17 mouse cellular contexts compared by ENCODE assay signal in the genomic region with DNA sequence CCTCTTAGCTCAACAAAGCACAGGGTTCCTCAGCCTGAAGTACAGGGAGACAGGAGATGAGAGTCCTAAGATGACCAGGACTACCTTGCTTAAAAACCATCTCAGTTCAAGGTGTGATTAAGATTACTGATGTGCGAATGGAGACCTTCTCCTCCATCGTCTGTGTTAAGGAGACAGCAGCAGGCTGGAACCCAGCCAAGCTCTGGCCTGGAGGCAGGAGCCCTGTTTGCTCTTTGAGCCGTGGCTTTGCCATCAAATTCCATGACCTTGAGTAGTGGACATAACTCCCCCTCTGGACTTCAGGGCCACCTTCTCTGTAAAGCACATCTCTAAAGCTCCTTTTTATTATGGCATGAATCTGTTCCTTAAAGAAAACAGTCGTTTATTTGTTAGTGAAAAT. TPM values are rescaled to one million over a fixed set of nuclear protein-coding genes. Genes with fewer than 3 reads are reported as not detected.
DNase-seq lines count a peak whose midpoint lies in the region; ATAC-seq and TF ChIP-seq lines count a peak whose summit lies in the region.
"Had no signal": no experiment of that assay in that cellular context is flagged by ENCODE, and none has a peak within 500 bp of the region (broad histone marks: within the 10 kb centered on the region; RNA-seq: fewer than 3 reads in every experiment).

No protein-coding gene starts in this region.

- ATAC-seq in cerebellum, adult (ENCODE audit: insufficient number of reproducible peaks, low FRiP score, low TSS enrichment) = no peak
- no peak for ATAC-seq in kidney, embryonic 15.5 days (replicated peaks; ENCODE audit: low FRiP score)
- ATAC-seq: forebrain, embryonic 13.5 days; Patski had no signal

- H3K9ac ChIP-seq in kidney, embryonic 15.5 days = no peak overlapping the region
- H3K9ac ChIP-seq: forebrain, embryonic 13.5 days; hindbrain, embryonic 15.5 days; limb, embryonic 12.5 days; lung, embryonic 15.5 days; neural tube, embryonic 15.5 days had no signal

- TF ChIP-seq CTCF in kidney, adult 2 months (conservative IDR thresholded peaks at IDR 0.05; ENCODE audit: insufficient read depth, insufficient read length, low read depth, low read length) = no peak
- no peak for TF ChIP-seq CTCF in spleen, adult 2 months (IDR thresholded peaks at IDR 0.05; ENCODE audit: extremely low read depth, insufficient read depth, insufficient read length, insufficient replicate concordance)
- no peak for TF ChIP-seq CTCF in small intestine, adult 2 months (IDR thresholded peaks at IDR 0.05; ENCODE audit: extremely low read depth, insufficient read length, insufficient replicate concordance, low read depth, low read length)

- 19% methylated on average over 4 of the region's 4 CpGs for WGBS in kidney, adult 2 months
- 37% methylated on average over 4 of the region's 4 CpGs for WGBS in kidney, embryonic 15.5 days
- WGBS in spleen, adult 2 months = 55% methylated on average over 4 of the region's 4 CpGs
- 36% methylated on average over 4 of the region's 4 CpGs for WGBS in small intestine, adult 2 months

- TF ChIP-seq POLR2A in kidney, adult 2 months (IDR thresholded peaks at IDR 0.05; ENCODE audit: low read depth, low read length) = no peak
- TF ChIP-seq POLR2A in spleen, adult 2 months (IDR thresholded peaks at IDR 0.05; ENCODE audit: low read depth, low read length) = no peak
- no peak for TF ChIP-seq POLR2A in small intestine, adult 2 months (IDR thresholded peaks at IDR 0.05; ENCODE audit: low read depth, low read length)

- no peak overlapping the region for H3K4me3 ChIP-seq in kidney, adult 2 months (ENCODE audit: insufficient read depth, low read depth, low read length)
- no peak overlapping the region for H3K4me3 ChIP-seq in kidney, embryonic 15.5 days (replicated peaks)
- no peak overlapping the region for H3K4me3 ChIP-seq in spleen, adult 2 months (ENCODE audit: extremely low read depth, insufficient read depth, insufficient read length)
- H3K4me3 ChIP-seq in small intestine, adult 2 months (ENCODE audit: low read depth, low read length) = no peak overlapping the region
- H3K4me3 ChIP-seq: forebrain, embryonic 13.5 days; hindbrain, embryonic 15.5 days; limb, embryonic 12.5 days; lung, embryonic 15.5 days; midbrain, embryonic 10.5 days; neural tube, embryonic 15.5 days had no signal

- H3K36me3 ChIP-seq in kidney, adult 2 months (ENCODE audit: control insufficient read depth, insufficient read depth, low read length) = no peaks in the 10 kb centered on the region
- H3K36me3 ChIP-seq in kidney, embryonic 15.5 days = peaks cover 8% of the 10 kb centered on the region; the same call in 1 of the 2 replicates
- H3K36me3 ChIP-seq in spleen, adult 2 months (ENCODE audit: control insufficient read depth, insufficient read depth, low read length) = no peaks in the 10 kb centered on the region
- H3K36me3 ChIP-seq in small intestine, adult 2 months (ENCODE audit: control insufficient read depth, insufficient read depth, low read length) = no peaks in the 10 kb centered on the region
- H3K36me3 ChIP-seq: hindbrain, embryonic 15.5 days; lung, embryonic 15.5 days; neural tube, embryonic 15.5 days had no signal

- H3K27me3 ChIP-seq in kidney, adult 2 months (replicated peaks; ENCODE audit: control insufficient read depth, insufficient read depth, low read length) = no peaks in the 10 kb centered on the region
- H3K27me3 ChIP-seq in kidney, embryonic 15.5 days = no peaks in the 10 kb centered on the region
- H3K27me3 ChIP-seq in spleen, adult 2 months (ENCODE audit: control insufficient read depth, insufficient read depth, low read length) = no peaks in the 10 kb centered on the region; the same call in 1 of the 2 replicates
- no peaks in the 10 kb centered on the region for H3K27me3 ChIP-seq in small intestine, adult 2 months (ENCODE audit: control insufficient read depth, insufficient read depth, low read length)
- H3K27me3 ChIP-seq: forebrain, embryonic 13.5 days; hindbrain, embryonic 15.5 days; limb, embryonic 12.5 days; lung, embryonic 15.5 days; neural tube, embryonic 15.5 days; Patski had no signal

- H3K4me1 ChIP-seq in kidney, adult 2 months (ENCODE audit: control insufficient read depth, insufficient read depth, low read length) = no peaks in the 10 kb centered on the region; the same call in 1 of the 2 replicates
- H3K4me1 ChIP-seq in kidney, embryonic 15.5 days = peaks cover 45% of the 10 kb centered on the region
- H3K4me1 ChIP-seq in spleen, adult 2 months (ENCODE audit: control insufficient read depth, insufficient read depth, insufficient read length) = peaks cover 12% of the 10 kb centered on the region; the same call in 1 of the 2 replicates
- peaks cover 4% of the 10 kb centered on the region; the same call in 1 of the 2 replicates for H3K4me1 ChIP-seq in small intestine, adult 2 months (ENCODE audit: control insufficient read depth, insufficient read depth, insufficient read length, low read length)

- H3K27ac ChIP-seq in kidney, adult 2 months (ENCODE audit: insufficient read depth, low read depth, low read length) = no peak overlapping the region
- H3K27ac ChIP-seq in kidney, embryonic 15.5 days = no peak overlapping the region
- peak overlapping the region; percentile 30; the same call in 1 of the 2 replicates for H3K27ac ChIP-seq in spleen, adult 2 months (ENCODE audit: insufficient read depth, low read length)
- H3K27ac ChIP-seq in small intestine, adult 2 months (ENCODE audit: insufficient read depth, low read depth, low read length) = peak overlapping the region; percentile 38; the same call in 1 of the 2 replicates
- H3K27ac ChIP-seq: forebrain, embryonic 13.5 days; hindbrain, embryonic 15.5 days; limb, embryonic 12.5 days; lung, embryonic 15.5 days; midbrain, embryonic 10.5 days; neural tube, embryonic 15.5 days had no signal

- no peak overlapping the region for H3K4me2 ChIP-seq in kidney, embryonic 15.5 days
- H3K4me2 ChIP-seq: forebrain, embryonic 13.5 days; hindbrain, embryonic 15.5 days; limb, embryonic 12.5 days; lung, embryonic 15.5 days; neural tube, embryonic 15.5 days had no signal

- peak; percentile 78 for DNase-seq in cerebellum, postnatal 10 days
- peak; percentile 60 for DNase-seq in kidney, adult 2 months
- DNase-seq in spleen, adult 2 months (ENCODE audit: low read depth in 1 of 2, low spot score in 2 of 2) = no peak
- no peak for DNase-seq in spleen, adult 18-20 months
- no peak for DNase-seq in embryo, embryonic 9.5 days (ENCODE audit: extremely low spot score)
- DNase-seq: gastrocnemius, postnatal 25 days; layer of hippocampus, adult 9-11 months had no signal

- no peaks in the 10 kb centered on the region for H3K9me3 ChIP-seq in kidney, embryonic 15.5 days (replicated peaks)
- H3K9me3 ChIP-seq: forebrain, embryonic 13.5 days; hindbrain, embryonic 15.5 days; limb, embryonic 12.5 days; lung, embryonic 15.5 days; midbrain, embryonic 10.5 days; neural tube, embryonic 15.5 days had no signal

RNA-seq across cellular contexts. Expression of a gene that starts 2.0 kb away (rescaled TPM):
- 6.5 and 7.8 TPM in 2 replicates for polyA plus RNA-seq in kidney, adult 2 months (2012; rRNA removed)
- polyA plus RNA-seq in kidney, embryonic 15.5 days (2015; fragmentation: Nextera tagmentation; extraction: Ambion mirVana) = 89.9 and 94.3 TPM in 2 replicates
- polyA plus RNA-seq in spleen, adult 2 months (2012; rRNA removed) = 10.5 and 14.4 TPM in 2 replicates
- 11.8 and 15.2 TPM in 2 replicates for polyA plus RNA-seq in small intestine, adult 2 months (2012; rRNA removed)

RNA-seq across cellular contexts. Expression of a gene that starts 40.6 kb away (rescaled TPM):
- 24.0 and 32.3 TPM in 2 replicates for polyA plus RNA-seq in kidney, adult 2 months (2012; rRNA removed)
- polyA plus RNA-seq in kidney, embryonic 15.5 days (2015; fragmentation: Nextera tagmentation; extraction: Ambion mirVana) = 15.3 and 16.8 TPM in 2 replicates
- 81.2 and 103 TPM in 2 replicates for polyA plus RNA-seq in spleen, adult 2 months (2012; rRNA removed)
- polyA plus RNA-seq in small intestine, adult 2 months (2012; rRNA removed) = 19.3 and 34.3 TPM in 2 replicates

Comparison
In these comparisons a context has a peak if more than half of its experiments do, and no peak if none do; other contexts are left out.
1. DNase-seq: peak in cerebellum, postnatal 10 days (2 of 2) and kidney, adult 2 months (single experiment); none in spleen, adult 2 months (0 of 2), spleen, adult 18-20 months (0 of 2) and embryo, embryonic 9.5 days (single experiment).
2. H3K27ac ChIP-seq: peak in spleen, adult 2 months (single experiment) and small intestine, adult 2 months (single experiment); none in kidney, adult 2 months (single experiment) and kidney, embryonic 15.5 days (single experiment).